In the genomic region with DNA sequence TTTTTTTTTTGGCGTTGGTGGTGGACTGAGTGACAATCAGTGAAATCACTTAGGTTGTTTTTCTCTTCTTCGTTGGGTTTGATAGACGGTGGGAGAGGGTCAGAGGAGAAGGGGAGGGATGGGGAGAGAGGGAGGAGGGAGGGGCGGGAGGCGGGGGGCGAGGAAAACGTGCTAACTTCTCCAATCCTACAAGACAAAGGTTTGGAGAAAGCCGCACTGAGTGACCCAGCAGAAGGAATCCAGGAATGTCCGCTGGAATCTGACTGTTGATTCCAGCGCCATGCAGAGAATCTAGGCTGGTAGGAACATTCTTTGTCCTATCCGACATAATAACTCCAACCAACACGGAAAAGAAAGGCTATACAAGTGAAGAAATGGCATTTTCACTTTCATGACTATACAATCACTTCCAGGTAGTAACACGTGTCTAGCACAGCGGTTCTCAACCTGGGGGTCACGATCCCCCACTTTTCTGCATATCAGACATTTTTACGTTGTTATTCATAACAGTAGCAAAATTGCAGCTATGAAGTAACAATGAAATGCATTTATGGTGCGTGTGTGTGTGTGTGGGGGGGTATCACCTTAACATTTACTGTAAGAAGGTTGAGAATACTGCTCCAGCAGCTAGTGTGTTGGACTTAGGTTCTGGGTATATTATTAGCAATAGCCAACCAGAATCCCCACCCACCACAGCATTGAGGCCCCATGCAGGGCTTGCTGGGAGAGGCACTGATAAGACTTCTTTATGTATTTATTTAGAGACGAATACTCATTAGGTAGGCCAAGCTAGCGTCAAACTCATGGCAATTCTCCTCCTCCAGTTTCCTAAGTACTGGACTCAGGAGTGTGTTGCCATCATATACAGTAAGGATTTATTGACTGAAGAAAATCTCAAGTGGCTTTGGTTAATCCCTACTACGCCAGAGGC, we compare ENCODE assay signal across 8 mouse cellular contexts.
DNase-seq lines count a peak whose midpoint lies in the region; ATAC-seq lines count a peak whose summit lies in the region.

No protein-coding gene starts in this region.

- H3K4me3 ChIP-seq in megakaryocyte, embryonic 14.5 days (replicated peaks), result peak overlapping the region; percentile 67
- H3K4me3 ChIP-seq in forebrain, embryonic 14.5 days (ENCODE audit: low read depth, low read length), result peak overlapping the region; percentile 35
- peak overlapping the region; percentile 52 for H3K4me3 ChIP-seq in liver, embryonic 13.5 days (replicated peaks)

- H3K36me3 ChIP-seq in megakaryocyte, embryonic 14.5 days (replicated peaks; ENCODE audit: low read length), result no peaks in the 10 kb centered on the region
- no peaks in the 10 kb centered on the region for H3K36me3 ChIP-seq in forebrain, embryonic 14.5 days (ENCODE audit: control insufficient read depth, insufficient read depth, low read length)
- no peaks in the 10 kb centered on the region for H3K36me3 ChIP-seq in liver, embryonic 13.5 days

- H3K4me1 ChIP-seq in megakaryocyte, embryonic 14.5 days, result peaks cover 29% of the 10 kb centered on the region
- H3K4me1 ChIP-seq in forebrain, embryonic 14.5 days (ENCODE audit: control insufficient read depth, insufficient read depth, low read length), result peaks cover 7% of the 10 kb centered on the region
- H3K4me1 ChIP-seq in liver, embryonic 13.5 days (replicated peaks), result peaks cover 36% of the 10 kb centered on the region

- DNase-seq in forebrain, embryonic 14.5 days (ENCODE audit: low spot score), result no peak
- no peak for DNase-seq in liver, embryonic 13.5 days
- peak; percentile 54 for DNase-seq in yolk sac, embryonic 10.5 days (ENCODE audit: low spot score)
- no peak for DNase-seq in gastrocnemius, postnatal 36 days
- no peak for DNase-seq in layer of hippocampus, adult 8-10 months (ENCODE audit: low spot score in 2 of 2)
- no peak for DNase-seq in spleen, adult 12 weeks (ENCODE audit: low spot score)

- peak overlapping the region; percentile 49; the same call in 1 of the 2 replicates for H3K27ac ChIP-seq in forebrain, embryonic 14.5 days (ENCODE audit: low read depth, low read length)
- H3K27ac ChIP-seq in liver, embryonic 13.5 days, result peak overlapping the region; percentile 29; the same call in 1 of the 2 replicates

- 22% methylated on average over 17 of the region's 20 CpGs for WGBS in forebrain, embryonic 14.5 days
- 14% methylated on average over 20 of the region's 20 CpGs for WGBS in liver, embryonic 13.5 days (ENCODE audit: insufficient replicate concordance)

- H3K9me3 ChIP-seq in megakaryocyte, embryonic 14.5 days, result peaks cover 16% of the 10 kb centered on the region
- H3K9me3 ChIP-seq in forebrain, embryonic 14.5 days (replicated peaks; ENCODE audit: control insufficient read depth, low read length), result no peaks in the 10 kb centered on the region
- no peaks in the 10 kb centered on the region for H3K9me3 ChIP-seq in liver, embryonic 13.5 days (replicated peaks)

- peak overlapping the region; percentile 71 for H3K4me2 ChIP-seq in forebrain, embryonic 14.5 days (ENCODE audit: low read length)
- H3K4me2 ChIP-seq in liver, embryonic 13.5 days, result peak overlapping the region; percentile 74

- peak overlapping the region; percentile 67 for H3K9ac ChIP-seq in forebrain, embryonic 14.5 days (ENCODE audit: low read length)
- peak overlapping the region; percentile 59; the same call in 1 of the 2 replicates for H3K9ac ChIP-seq in liver, embryonic 13.5 days

- ATAC-seq in megakaryocyte, adult 5-6 weeks (ENCODE audit: poor library complexity, severe bottlenecking), result no peak
- peak; percentile 27; the same call in 1 of the 2 replicates for ATAC-seq in forebrain, embryonic 14.5 days
- ATAC-seq in liver, embryonic 13.5 days (ENCODE audit: low read depth), result peak; percentile 37; the same call in 1 of the 2 replicates

- peaks cover 28% of the 10 kb centered on the region for H3K27me3 ChIP-seq in megakaryocyte, embryonic 14.5 days (replicated peaks)
- no peaks in the 10 kb centered on the region for H3K27me3 ChIP-seq in forebrain, embryonic 14.5 days (replicated peaks; ENCODE audit: control insufficient read depth, insufficient read depth, low read length)
- H3K27me3 ChIP-seq in liver, embryonic 13.5 days, result peaks cover 16% of the 10 kb centered on the region

- intact Hi-C loops in gastrocnemius, postnatal 36 days (cut with DNase I), result loop anchor here (10.0 kb wide), 1 partner anchor 205 kb away; no protein-coding TSS in a partner anchor
